Mouse (Mus musculus) cortical plate, adult 2 months (tissue): Measurements from ENCODE around the gene Ttc21a.

ENCODE experiments used
- CTCF ChIP-seq: fragments of 200-500 bp; IDR thresholded peaks from 2 replicates; pipeline ENCODE4 v1.5.1; 2011; ENCODE audit warnings: mild to moderate bottlenecking, control low read depth, low read length; ENCODE audit not compliant: insufficient read depth; ENCODE audit errors: extremely low read depth
- POLR2A ChIP-seq: fragments of 200-500 bp; IDR thresholded peaks from 2 replicates; pipeline ENCODE4 v1.6.1; 2011; ENCODE audit warnings: mild to moderate bottlenecking, low read length, control low read depth; ENCODE audit not compliant: insufficient read depth; ENCODE audit errors: extremely low read depth

- TF ChIP-seq CTCF (no peak), POLR2A (no peak)
Observed at GRCm38 (mm10) chr9:119969811-119970210, 32.4 kb downstream of the Ttc21a start.
